Mouse (Mus musculus) E14TG2a.4 (cell line): Measurements from ENCODE around the gene Pde7b.

Source experiments
- H3K27me3 ChIP-seq: 2 replicates; pipeline ENCODE4 v1.6.1; 2014; ENCODE audit warnings: low read length, control low read depth; ENCODE audit not compliant: insufficient read depth
- H3K36me3 ChIP-seq: 2 replicates; pipeline ENCODE4 v1.6.1; 2014; ENCODE audit warnings: low read length, control low read depth; ENCODE audit not compliant: insufficient read depth
- H3K4me1 ChIP-seq: replicated peaks from 2 replicates; pipeline ENCODE4 v1.6.1; 2014; ENCODE audit warnings: low read depth, low read length, control low read depth
- H3K4me3 ChIP-seq: replicated peaks from 2 replicates; pipeline ENCODE4 v1.5.1; 2014; ENCODE audit warnings: mild to moderate bottlenecking, low read length
- H3K9me3 ChIP-seq: 2 replicates; pipeline ENCODE4 v1.6.1; 2014; ENCODE audit warnings: low read length, control low read depth
- CTCF ChIP-seq: conservative IDR thresholded peaks from 2 replicates; pipeline ENCODE4 v1.5.1; 2014; ENCODE audit warnings: low read length
- NANOG ChIP-seq: IDR thresholded peaks from 2 replicates; pipeline ENCODE4 v1.6.1; 2014; ENCODE audit warnings: borderline replicate concordance, low read length, mixed read lengths
- POU5F1 ChIP-seq: IDR thresholded peaks from 2 replicates; pipeline ENCODE4 v1.6.1; 2014; ENCODE audit warnings: low read length, borderline replicate concordance

Gene Pde7b

DNA sequence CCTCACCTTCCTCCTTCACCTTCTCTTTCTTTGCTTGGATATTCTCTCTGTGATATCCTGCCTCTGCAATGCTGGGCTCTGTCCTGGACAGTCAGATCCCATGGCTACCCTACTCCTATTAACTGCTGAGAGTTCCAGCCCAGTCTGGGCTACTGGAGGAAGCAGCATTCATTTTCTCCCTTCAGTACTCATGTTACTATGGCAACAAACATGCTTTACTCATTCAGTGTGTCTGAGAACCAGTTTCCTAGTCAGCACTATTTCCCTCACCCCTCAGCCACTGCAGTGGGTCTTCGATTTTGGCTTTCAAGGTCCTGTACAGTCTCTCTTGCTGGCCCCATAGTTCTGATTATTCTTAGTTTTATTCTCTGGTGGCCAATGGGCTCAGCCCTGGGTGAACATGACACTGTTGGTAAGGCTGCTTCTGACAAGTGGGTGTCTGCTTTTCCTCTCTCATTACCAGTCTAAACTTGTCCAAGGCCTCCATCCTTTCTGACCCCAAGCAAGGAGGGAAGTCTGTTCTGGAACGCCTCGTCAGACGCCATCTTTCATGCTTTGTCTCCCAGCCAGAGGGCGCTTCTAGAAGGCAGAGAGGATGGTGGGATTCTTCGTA lies 342.0 kb downstream of the Pde7b start:
- Histone ChIP-seq H3K4me3 (no peak overlapping the region), H3K36me3 (no peaks in the 10 kb centered on the region), H3K9me3 (no peaks in the 10 kb centered on the region), H3K4me1 (peaks cover 6% of the 10 kb centered on the region; the same call in 1 of the 2 replicates), H3K27me3 (no peaks in the 10 kb centered on the region)
- no peak for TF ChIP-seq POU5F1
- no peak for TF ChIP-seq NANOG
- no peak for TF ChIP-seq CTCF

DNA sequence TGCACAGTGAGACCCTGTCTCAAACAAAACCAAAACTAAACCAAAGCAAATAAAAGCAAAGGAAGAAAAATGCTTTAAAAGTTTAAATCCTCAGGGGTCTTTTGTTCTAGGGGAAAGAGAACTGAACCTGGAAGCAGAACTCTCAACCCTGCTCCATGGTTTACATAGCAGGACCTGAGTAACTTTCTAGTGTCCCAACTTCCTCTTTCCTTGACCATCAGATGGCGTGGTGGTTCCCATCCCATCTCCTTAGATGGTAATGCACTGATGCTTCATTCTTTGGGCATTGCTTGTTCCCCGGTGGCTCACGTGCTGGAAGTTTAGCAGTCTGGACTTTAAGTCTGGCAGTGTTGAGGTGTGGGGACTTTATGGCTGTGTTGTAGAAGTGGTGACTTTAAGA lies 343.5 kb downstream of the Pde7b start:
- H3K4me1 ChIP-seq = peaks cover 6% of the 10 kb centered on the region; the same call in 1 of the 2 replicates
- H3K4me3 ChIP-seq = no peak overlapping the region
- no peaks in the 10 kb centered on the region for H3K9me3 ChIP-seq
- H3K27me3 ChIP-seq = no peaks in the 10 kb centered on the region
- TF ChIP-seq CTCF (no peak), POU5F1 (no peak), NANOG (no peak)
- no peaks in the 10 kb centered on the region for H3K36me3 ChIP-seq

DNA sequence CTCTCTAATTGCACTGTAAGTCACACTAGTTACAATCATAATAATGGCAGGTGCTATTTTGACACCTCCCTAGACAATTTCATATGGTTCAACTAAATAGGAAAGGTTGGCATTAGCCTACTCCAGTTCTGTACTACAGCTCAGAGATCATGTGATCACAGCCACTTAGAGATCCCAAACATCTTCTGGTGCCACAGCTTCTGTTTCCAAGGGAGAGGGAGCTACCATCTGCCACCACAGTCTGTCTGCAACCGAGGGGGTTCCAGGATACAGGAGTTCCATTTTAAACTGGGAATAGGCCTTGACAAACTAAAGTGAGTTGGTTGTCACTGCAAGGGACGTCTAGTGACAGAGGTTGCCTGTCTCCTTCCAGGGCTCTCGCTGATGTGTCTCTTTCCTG lies 344.1 kb downstream of the Pde7b start:
- Histone ChIP-seq H3K9me3 (no peaks in the 10 kb centered on the region), H3K27me3 (no peaks in the 10 kb centered on the region), H3K4me3 (no peak overlapping the region), H3K4me1 (peaks cover 6% of the 10 kb centered on the region; the same call in 1 of the 2 replicates), H3K36me3 (no peaks in the 10 kb centered on the region)
- TF ChIP-seq POU5F1 = no peak
- no peak for TF ChIP-seq CTCF
- TF ChIP-seq NANOG = no peak

DNA sequence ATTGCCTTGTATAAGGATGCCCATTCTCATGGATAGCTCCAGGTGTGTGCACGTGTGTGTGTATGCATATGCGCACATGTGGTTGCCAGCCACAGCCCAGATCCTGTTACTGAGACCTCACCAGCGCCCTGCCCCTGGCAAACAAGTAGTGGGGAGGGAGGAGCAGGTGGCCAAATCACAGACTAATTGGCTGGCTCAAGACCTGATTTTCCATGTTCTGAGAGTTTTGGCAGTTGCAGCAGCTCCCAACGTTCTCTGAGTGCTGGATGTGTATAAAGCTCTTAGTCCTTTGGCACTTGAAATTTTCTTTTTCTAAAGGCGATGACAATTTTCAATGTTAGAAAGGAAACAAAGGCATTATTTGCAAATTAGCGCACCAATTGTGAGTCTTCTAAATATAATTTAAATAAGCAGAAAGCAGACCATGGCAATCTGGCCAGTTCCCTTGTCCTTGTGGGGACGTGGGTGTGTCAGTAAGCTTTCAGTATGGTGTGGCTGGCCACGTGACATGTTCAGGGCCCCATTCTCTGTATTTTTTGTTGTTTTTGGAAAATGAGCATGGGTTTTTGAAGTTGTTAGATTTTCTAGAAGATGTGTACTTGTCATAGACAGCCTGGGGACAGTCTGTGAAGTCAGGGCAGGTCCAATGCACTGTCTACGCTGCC lies 345.7 kb downstream of the Pde7b start:
- no peak for TF ChIP-seq NANOG
- no peak for TF ChIP-seq POU5F1
- no peak for TF ChIP-seq CTCF
- Histone ChIP-seq H3K9me3 (no peaks in the 10 kb centered on the region), H3K4me3 (no peak overlapping the region), H3K27me3 (no peaks in the 10 kb centered on the region), H3K4me1 (peaks cover 6% of the 10 kb centered on the region; the same call in 1 of the 2 replicates), H3K36me3 (no peaks in the 10 kb centered on the region)

DNA sequence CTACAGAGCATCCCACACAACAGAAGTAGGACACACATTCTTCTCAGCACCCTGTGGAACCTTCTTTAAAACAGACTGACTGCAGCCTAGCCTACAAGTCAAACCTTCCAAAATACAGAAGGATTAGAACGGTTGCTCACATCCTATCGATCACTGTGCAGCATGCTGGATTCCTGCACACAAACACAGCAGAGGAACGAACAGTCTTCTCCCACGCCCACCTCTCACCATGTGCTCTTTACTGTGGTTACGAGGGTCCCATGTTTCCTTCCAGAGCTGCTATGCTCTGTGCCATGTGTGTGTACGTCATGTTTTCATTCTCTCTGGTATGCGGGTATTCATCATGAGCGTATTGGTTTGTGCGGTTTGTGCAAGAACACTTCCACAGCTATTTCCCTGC lies 347.3 kb downstream of the Pde7b start:
- TF ChIP-seq POU5F1 = no peak
- TF ChIP-seq NANOG = no peak
- no peak for TF ChIP-seq CTCF
- no peaks in the 10 kb centered on the region for H3K27me3 ChIP-seq
- no peaks in the 10 kb centered on the region for H3K36me3 ChIP-seq
- no peaks in the 10 kb centered on the region for H3K9me3 ChIP-seq
- H3K4me1 ChIP-seq = peaks cover 6% of the 10 kb centered on the region; the same call in 1 of the 2 replicates
- H3K4me3 ChIP-seq = no peak overlapping the region

DNA sequence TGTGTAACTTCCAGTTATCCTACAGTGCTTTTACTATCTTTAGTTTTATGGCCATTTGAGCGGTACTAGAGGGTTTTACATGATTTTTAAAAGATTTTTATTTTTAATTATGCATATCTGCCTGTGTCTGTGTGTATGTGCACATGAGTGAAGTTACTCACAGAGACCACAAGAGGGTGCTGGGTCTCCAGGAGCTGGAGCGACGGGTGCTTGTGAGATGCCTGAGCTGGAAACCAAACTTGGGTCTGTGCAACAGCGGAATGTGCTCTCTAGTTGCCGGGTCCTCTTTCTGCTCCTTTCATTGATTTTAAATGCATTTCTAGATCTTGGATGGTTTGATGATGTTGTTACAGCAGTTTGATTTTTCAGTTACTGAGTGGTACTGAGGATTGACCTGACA lies 352.8 kb downstream of the Pde7b start:
- peak; percentile 67 for TF ChIP-seq CTCF
- no peak for TF ChIP-seq NANOG
- H3K4me1 ChIP-seq = no peaks in the 10 kb centered on the region
- H3K27me3 ChIP-seq = no peaks in the 10 kb centered on the region
- no peaks in the 10 kb centered on the region for H3K36me3 ChIP-seq
- no peaks in the 10 kb centered on the region for H3K9me3 ChIP-seq
- H3K4me3 ChIP-seq = no peak overlapping the region

GRCm38 (mm10) chr10:20362450-20363118 lies 362.3 kb downstream of the Pde7b start:
- Histone ChIP-seq H3K9me3 (peaks cover 4% of the 10 kb centered on the region; the same call in 1 of the 2 replicates), H3K27me3 (no peaks in the 10 kb centered on the region), H3K4me1 (peaks cover 13% of the 10 kb centered on the region), H3K4me3 (no peak overlapping the region), H3K36me3 (peaks cover 37% of the 10 kb centered on the region)
- TF ChIP-seq CTCF (no peak), POU5F1 (no peak), NANOG (no peak)

DNA sequence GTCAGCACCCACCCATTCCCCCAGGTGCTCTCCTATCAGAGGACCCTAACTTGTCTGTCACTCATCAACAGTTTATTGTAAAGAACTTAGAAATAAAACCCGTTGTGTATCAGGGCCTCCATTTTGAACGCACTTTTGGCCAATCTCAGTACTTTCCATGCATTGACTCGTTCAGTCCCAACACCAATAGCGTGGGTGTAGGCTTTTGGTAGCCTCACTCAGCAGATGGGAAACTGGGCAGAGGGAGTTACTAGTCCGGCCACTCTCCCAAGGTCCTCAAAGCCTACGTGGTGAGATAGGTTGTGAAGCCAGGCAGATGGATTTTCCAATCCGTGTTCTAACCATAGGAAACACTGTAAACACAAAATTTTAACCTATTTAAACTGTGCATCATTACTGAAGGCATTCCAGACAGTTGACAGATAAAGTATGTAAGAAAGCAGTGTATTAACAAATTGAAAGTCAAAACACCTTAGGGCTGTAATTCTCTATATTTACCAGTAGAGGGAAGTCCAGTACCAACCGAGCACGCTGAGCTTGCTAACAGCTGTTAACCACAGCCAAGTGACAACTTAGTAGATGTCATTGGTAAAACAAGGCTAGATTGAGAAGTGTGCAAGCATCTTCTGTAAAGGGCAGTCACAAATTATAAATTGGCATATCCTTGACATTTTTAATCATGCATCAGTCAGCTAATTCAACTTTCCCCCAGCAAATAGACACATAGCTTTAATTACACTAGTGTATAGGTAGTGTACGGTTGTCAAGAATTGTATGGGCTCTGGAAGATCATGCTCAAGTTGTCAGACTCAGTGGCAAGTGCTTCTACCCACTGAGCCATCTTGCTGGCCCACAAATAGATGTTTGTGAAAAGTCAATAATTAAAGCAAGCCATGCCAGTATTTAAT lies 363.1 kb downstream of the Pde7b start:
- Histone ChIP-seq H3K9me3 (peaks cover 4% of the 10 kb centered on the region; the same call in 1 of the 2 replicates), H3K27me3 (no peaks in the 10 kb centered on the region), H3K4me1 (peaks cover 13% of the 10 kb centered on the region), H3K36me3 (peaks cover 45% of the 10 kb centered on the region), H3K4me3 (no peak overlapping the region)
- TF ChIP-seq NANOG (no peak), POU5F1 (no peak), CTCF (peak; percentile 91)
